Mouse (Mus musculus) heart, adult 2 months (tissue): ENCODE results near the gene A730061H03Rik.

ENCODE experiments used
- CTCF ChIP-seq: fragments of 200-600 bp; IDR thresholded peaks from 2 replicates; pipeline ENCODE4 v1.8.1; 2022; ENCODE audit warnings: antibody characterized with exemption, mild to moderate bottlenecking, moderate library complexity
- EP300 ChIP-seq: fragments of 200-500 bp; IDR thresholded peaks from 2 replicates; pipeline ENCODE4 v1.6.1; 2011; ENCODE audit warnings: low read depth, low read length, control low read depth; ENCODE audit not compliant: insufficient read depth
- POLR2A ChIP-seq: fragments of 200-500 bp; IDR thresholded peaks from 2 replicates; pipeline ENCODE4 v1.6.1; 2011; ENCODE audit warnings: mild to moderate bottlenecking, low read depth, low read length, control low read depth; ENCODE audit not compliant: insufficient read depth

DNA sequence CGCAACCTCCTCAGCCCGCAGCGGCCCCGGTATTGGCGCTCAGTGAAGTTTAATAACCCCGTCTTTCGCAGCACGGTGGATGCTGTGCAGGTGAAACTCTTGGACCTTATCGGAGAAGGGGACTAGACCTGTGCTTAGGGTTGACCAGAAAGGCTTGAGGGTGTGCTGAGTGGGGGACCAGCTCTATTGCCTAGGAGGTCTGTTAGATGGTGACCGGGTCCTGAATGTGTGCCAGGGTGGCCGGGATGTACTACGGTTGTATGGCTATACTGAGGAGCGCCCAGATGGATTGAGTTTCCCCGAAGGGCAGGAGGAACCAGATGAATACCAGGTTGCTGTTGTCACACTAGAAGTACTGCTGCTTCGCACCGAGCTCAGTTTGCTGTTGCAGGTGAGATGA lies 32.0 kb upstream of the A730061H03Rik start:
- TF ChIP-seq POLR2A = no peak
- TF ChIP-seq EP300 = no peak
- TF ChIP-seq CTCF = no peak
